Mouse (Mus musculus): ENCODE data around the gene Smarcad1.

The Smarcad1 gene

DNA sequence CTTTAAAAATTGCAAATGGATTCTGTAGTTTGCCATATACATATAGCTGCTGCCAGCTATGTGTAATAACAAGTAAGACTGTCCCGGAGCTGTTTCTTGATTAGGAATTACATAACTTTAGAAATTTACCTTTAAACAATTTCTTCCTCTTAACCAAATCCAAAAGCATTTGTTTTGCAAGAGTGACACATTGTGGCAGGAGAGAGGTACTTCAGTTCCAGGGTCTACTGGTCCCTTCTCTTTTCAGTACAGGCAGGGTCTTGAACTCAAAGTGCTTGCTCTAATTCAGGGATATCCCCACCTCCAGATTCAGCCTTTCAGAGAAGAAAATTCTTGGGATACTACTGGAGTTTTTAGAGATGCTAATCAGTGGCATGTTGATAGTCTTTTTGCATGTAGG lies 36.8 kb downstream of the Smarcad1 start:
- DNase-seq (ENCODE audit: low read depth, low spot score), result no peak

DNA sequence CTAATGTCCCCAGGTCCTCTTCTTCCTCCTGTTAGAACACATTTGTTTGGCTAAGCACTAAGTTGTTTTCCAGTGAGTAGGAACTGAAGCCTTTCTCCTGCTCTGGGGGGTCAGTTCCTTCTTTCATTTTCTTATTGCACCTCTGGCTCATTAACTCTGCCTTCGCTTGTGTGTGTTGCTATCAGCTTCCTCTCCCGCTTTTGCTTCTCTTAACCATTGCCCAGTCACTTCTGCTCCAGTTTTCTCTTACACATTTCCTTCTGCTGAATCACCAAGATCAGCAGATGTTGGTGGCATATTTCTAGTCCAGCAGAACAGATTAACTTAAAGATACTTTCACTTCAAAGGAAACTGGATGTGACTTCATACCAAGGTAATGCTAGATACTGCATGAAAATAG lies 72.5 kb downstream of the Smarcad1 start:
- DNase-seq (ENCODE audit: low read depth, low spot score), result no peak

DNA sequence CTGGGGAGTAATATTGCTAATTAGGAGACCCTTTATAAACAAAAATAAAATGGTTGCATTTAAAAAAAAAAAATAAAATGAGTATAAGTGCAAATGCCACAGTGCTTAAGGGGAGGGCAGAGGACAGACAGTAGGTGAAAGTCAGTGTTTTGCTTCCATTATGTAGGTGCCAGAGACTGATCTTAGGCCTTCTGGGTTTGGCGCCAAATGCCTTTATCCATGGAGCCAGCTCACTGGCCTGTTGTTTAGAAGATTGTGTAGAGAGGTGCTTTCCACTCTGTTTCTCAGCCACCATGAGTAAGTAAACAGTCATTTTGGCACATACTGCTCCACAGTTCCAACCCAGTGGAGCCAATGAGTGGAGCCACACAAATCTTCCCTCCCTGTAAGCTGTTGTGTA lies 75.2 kb downstream of the Smarcad1 start:
- no peak for DNase-seq (ENCODE audit: low read depth, low spot score)

DNA sequence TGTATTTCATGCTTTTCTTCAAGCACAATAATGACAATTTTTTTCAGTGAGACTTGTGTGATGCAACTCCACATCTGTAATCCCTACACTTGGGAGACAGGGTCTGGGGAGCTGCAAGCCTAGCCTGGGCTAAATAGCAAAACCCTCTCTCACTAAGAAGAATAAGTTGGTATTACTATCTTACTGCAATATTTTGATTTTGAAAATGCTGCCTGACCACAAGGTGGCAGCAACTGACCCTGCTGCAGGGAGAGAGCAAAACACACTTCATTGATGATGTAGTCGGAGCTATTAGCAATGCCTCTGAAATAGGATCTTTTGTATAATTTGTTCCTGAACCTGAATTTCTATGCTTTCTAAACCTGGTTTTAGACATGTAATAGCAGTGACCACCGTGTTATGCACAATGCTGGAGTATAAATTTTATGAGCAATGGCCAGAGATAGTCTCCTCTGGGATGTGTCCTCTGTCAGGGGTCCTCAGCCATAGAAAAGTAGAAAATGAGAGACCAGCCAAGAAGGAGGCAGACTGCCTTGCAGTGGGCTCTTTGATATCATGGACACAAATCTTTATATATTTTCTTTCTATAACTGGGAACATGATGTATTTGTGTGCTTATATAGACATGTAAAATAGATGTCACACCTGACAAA lies 83.8 kb downstream of the Smarcad1 start:
- no peak for DNase-seq (ENCODE audit: low read depth, low spot score)

DNA sequence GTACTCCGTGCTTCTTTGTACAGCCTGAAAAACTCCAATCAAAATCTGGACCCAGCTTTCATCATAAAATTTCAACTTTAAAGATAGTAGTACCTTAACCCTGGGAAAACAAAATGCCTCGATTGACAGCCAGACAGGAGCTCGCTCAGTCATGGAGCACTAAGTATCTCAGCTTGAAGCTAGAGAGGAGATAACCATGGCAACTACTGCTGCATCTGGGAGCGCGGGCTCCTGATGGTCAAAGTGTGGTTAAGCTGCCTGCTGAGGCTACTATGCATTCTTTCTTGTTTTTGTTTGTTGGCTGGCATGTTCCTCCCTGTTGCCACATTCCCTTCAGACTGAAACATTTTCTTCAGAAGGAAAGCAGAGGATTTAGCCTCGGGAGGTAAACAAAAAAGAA lies 90.0 kb downstream of the Smarcad1 start:
- DNase-seq (ENCODE audit: low read depth, low spot score), result no peak

DNA sequence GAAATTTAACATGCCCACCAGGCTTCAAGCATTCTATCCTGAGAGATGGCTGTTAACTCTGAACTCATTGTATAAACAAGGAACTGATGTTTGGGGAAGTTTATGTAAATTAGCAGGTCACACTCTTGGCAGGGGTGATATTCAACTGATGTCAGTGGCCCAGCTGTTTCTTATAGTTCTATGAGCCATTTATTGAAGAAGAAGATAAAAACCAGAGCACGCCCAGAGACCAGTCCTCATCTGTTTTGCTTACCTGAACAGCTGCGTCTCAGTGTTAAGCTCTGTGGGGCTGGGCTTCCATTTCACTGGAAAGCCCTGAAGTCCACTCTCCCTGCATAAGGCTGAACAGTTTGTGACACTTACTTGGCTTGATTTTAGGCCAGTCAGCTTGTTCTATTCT lies 95.4 kb downstream of the Smarcad1 start:
- no peak for DNase-seq (ENCODE audit: low read depth, low spot score)

DNA sequence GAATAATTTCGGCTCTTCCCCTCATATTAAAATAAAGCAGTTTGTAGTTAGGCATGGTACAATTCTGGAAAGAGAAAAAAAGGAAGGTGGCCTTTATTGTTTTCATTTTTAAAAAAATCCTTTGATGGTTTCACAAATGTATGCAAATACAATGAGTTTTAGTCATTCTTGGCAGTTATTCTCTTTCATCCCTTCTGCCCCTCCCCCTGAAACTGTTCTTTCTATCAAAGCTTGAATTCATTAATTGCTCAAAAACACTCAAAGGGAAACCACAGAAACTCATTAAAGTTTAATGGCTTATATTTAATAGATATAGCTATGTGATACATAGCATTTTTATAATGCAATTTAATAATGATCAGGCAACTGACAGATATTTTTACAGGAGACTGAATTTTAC lies 95.9 kb downstream of the Smarcad1 start:
- DNase-seq (ENCODE audit: low read depth, low spot score), result no peak

DNA sequence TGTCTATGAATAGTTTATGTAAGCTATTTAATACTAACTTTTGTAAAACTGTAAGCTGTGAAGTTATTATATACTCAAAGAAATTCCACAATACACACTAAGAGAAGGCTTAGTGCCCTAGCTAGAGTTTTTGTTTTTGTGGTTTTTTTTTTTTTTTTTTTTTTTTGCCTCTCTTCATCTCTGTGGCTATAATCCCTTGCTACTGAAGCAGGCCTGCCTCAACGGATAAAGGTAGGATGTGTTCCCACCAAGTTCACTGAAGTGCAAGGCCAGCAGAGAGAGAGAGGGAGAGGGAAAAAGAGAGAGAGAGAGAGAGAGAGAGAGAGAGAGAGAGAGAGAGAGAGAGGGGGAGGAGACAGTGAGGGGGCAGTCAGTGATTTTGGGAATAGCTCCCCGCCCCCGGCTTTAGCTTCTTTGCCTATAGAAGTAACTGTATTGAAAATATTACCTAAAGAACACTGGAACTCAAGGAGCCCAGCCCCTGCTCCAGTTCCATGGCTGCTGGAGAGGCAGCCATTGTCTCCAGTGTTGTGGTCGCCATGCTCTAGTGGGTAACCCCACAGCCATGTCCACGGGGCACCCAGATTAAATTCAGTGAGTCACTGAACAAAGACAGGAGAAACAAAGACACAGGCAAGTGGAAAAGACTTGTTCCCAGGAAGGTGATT lies 97.8 kb downstream of the Smarcad1 start:
- no peak for DNase-seq (ENCODE audit: low read depth, low spot score)

DNA sequence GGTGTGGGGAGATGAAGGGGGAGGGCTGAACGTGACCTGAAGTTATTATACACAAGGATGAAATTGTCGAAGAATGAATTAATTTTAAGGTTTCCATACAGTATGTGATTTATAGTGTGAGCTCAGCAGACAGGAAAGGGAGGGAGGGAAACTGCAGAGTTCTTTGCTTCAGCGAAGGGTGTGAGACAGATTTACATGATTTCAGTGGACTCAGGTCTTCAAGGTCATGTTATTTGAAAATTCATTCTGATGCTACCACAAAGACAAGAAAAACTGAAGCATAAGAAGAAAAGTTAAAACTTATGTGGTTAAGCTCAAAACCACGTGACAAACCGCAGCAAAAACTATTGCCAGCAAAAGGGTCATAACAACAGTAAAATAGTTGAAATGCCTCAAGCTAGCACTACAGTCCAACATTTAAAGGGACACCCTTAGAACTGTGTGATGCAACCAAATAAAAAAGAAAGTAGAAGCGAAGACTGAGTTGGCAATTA lies 98.4 kb downstream of the Smarcad1 start:
- no peak for DNase-seq (ENCODE audit: low read depth, low spot score)

DNA sequence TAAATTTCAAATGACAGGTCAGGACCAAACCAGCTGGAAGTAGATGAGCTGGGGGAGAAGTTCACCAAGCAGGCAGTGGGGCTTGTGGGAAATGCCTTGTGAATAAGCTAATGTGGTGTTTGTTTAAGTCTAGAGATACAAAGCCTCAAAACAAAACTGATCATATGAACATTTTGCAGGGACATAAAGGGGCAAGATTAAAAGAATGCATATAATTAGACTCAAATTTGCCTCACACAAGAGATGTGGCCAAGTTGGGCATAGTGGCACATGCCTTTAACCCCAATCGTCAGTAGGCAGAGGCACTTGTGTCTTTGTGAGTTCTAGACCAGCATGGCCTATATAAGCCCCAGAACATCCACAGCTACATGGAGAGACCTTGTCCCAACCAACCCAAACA lies 99.9 kb downstream of the Smarcad1 start:
- DNase-seq (ENCODE audit: low read depth, low spot score), result no peak

DNA sequence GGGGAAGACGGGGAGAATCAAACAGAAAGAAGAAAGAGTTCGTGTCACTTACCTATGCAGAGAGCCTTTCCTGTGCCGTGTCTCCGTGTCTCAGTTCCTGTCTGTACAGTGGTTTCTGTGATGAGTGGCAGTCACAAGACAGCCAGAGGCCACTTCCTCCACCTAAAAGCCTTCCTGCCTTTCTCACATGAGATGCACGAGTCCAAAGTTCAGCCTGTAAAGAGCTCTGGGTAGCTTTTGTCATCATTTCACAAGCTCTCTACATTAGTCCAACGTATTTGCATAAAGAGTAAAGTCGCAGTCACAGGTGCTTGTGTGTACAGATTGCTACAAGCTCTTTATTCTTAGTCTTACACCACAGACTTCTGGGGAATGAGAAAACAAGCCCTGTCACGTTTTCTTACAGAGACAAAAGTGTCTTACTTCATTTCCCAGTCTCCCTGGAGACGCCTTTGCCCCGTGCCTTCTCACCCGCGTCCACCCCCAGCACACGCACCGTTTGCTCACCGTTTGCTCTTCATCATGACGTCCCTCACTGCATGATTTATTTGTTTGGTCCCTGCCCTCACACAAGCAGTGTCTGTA lies 102.3 kb downstream of the Smarcad1 start, which contains the start of gene Hpgds:
Gene Hpgds (minus strand): TSS at position 288 of the 585 bp plus-strand sequence.
- DNase-seq (ENCODE audit: low read depth, low spot score), result no peak

DNA sequence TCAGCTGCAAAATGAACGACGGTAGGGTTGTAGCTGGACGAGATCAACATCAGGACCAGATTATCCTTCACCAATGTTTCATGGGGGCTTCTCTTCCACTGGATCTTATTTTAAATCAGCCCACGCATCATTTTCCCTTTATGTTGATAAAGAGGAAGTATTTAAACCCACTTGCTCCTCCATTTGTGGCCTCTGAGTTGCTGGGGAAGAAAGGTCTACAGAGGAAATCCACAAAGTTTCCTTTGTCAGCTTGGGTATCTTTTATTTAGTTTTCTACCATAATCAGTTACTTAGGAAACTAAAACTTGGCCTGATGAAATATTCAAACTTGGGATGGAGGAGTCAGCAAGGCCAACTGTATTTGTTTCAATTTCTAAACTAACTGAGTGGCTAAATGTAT lies 104.0 kb downstream of the Smarcad1 start:
- DNase-seq (ENCODE audit: low read depth, low spot score), result no peak

DNA sequence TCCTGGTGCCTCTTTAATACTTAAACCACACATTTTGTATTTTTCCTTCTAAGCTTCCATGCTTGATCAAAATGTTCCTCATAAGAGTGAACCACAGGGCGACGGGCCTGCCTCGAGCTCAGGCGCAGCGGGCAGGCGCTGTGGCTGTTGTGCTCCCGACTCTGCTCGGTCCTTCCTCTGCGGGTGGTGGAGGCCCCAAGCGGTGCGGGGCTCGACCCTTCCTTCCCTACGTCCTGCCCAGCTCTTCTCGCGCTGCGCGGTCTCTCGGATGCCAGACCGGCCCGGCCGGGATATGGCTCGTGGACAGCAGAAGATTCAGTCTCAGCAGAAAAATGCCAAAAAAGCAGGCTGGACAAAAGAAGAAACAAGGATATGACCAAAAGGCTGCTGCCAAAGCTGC lies 108.3 kb downstream of the Smarcad1 start:
- no peak for DNase-seq (ENCODE audit: low read depth, low spot score)

DNA sequence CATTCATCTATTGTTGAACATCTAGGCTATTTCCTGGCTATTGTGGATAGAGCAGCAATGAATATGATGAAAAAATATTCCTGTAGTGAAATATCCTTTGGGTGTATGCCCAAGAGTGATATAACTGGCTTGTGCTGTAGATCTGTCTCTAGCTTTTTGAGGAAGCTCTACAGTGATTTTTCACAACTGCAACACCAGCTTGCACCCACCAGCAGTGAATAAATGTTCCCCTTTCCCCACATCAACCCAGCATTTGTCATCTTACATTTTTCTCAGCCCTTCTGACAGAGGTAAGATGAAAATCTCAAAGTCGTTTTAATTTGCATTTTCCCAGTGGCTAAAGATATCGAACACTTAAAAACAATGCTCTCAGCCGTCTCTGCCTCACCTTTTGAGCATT lies 111.2 kb downstream of the Smarcad1 start:
- DNase-seq (ENCODE audit: low read depth, low spot score), result no peak

DNA sequence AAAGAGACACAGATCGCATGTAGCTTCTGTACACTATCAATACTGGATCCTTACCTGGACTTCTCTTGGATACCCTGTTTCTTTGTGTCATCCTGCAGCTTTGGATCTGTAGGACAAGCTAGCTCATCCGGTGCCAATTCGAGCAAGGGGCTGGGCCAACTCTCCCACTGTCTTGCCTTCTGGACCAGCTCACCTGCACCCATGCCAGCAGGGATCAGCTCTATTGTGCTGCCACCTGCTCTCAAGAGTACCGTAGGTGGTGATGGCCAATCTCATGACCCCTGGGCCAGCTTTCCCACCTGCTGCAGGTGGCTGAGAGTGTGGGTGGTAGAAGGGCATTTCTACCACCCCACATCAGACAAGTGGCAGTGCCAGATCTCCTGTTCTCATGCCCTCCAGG lies 114.7 kb downstream of the Smarcad1 start:
- no peak for DNase-seq (ENCODE audit: low read depth, low spot score)

DNA sequence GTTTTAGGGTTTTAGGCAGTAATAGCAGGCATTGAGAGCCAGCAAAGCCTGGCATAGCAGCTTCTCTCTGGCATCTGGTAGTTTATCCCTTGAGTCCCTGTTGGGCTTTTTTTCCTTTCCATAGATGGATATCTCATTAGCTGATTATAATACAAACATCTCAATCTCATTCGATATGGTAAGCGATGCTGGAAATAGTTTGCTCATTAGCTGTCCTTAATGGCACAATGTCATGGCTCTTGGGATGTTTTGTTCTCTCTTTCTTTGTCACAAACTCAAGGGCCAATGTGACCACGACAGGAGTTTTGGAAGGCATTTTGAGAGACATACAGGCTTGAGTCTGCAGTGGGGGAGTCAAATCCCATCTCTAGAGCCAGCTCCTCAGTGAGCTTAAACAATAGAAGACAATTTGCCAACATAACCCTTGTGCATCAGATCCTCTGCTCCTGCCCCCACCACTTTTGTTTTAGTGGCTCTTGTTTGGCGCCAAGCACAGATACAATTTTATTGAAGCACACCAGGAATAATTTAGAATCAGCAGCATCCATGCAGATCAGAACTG lies 117.1 kb downstream of the Smarcad1 start:
- DNase-seq (ENCODE audit: low read depth, low spot score), result no peak

DNA sequence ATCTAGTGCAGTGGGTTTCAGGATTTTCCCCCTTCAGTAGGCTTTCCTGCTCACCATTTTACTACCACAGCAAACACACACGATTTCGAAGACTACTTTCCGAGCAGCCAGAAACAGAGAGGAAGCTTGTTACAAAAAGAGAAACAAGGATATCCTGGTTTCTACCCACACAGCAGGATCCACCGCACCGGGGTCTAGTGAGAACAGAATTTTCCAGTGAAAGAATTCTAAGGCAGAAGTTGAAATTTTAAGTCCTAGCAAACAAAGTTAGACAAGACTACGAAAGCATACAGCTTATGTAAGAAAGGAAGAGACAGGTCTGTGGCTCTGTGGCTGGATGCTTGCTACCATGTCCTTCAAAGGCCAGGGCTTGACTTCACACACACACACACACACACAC lies 121.8 kb downstream of the Smarcad1 start:
- DNase-seq (ENCODE audit: low read depth, low spot score), result no peak

DNA sequence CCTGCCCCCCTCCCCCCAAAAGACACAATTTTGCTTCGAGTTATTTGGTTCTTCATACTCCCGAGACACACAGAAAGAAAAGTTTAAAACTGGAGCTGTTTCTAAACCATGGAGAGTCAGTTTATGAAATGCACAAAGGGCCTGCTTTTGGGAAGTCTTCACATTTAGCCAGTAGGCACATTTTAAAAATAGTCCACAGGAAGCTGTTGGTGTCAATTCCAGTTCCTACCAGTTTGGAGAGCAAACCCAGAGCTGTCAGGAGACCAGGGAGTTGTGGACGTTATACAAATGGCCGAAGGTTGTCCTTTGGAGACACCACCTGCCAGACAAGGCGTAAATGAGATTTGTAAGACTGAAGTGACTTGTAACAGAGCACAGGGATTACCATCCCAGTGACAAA lies 122.6 kb downstream of the Smarcad1 start:
- DNase-seq (ENCODE audit: low read depth, low spot score), result no peak

All from c-Kit-negative CD71-positive TER-119-positive erythroid progenitor cells, embryonic 14.5 days (primary cell).